7 mouse cellular contexts compared by ENCODE assay signal in genomic region chr3:38333321-38333910, GRCm38 (mm10).
"Had no signal": no experiment of that assay in that cellular context is flagged by ENCODE, and none has a peak within 500 bp of the region (broad histone marks: within the 10 kb centered on the region; RNA-seq: fewer than 3 reads in every experiment).

No protein-coding gene starts in this region.

- ATAC-seq: lung, postnatal 0 days; midbrain, embryonic 16.5 days had no signal

- DNase-seq: kidney, adult 18-20 months; kidney, postnatal 10 days; lung, adult 2 months; lung, postnatal 4 days; right cerebral cortex, postnatal 25 days had no signal
